Mouse (Mus musculus): ENCODE results near the gene Aif1l.

Gene Aif1l

DNA sequence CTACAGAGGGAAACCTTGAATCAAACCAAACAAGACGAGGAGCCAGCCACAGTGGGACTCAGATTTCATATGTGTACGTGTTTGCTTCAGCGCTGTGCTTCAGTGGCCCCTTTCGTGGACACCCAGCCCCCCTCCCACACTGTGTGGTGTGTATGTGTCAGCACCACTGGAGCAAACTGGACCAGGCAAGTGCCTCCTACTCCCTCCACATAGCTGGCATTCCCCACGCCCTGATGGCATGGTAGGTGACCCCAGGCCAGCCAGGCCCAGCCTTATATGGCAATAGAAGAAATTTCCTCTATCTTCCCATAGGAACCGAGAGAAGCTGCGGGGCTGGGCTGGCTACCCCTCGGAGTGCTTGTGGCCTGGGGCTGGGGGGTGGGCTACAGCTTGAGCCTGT lies 3.7 kb downstream of the Aif1l start:
- no peak for DNase-seq

GRCm38 (mm10) chr2:31954779-31955181 lies 4.8 kb downstream of the Aif1l start:
- DNase-seq: peak; percentile 57

DNA sequence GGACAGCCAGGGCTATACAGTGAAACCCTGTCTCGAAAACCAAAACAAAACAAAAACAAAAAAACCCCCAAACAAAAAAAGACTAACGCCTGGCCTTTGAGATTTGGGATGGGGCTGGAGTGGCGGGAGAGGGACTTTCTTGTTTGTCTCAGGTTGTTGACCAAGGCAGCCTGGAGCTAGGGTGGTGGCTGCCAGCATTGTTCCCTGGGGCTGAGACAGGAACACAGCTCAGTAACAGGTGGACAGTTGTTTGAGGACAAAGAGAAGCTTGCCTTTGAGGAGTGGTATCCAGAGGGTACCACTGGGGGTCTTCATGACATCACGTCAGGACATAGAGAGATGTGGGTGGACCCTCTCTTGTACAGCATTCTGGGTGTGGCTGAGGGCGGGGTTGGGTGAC lies 5.7 kb downstream of the Aif1l start:
- DNase-seq: no peak

- no peak for DNase-seq
Observed at GRCm38 (mm10) chr2:31957211-31957610, 7.3 kb downstream of the Aif1l start.

GRCm38 (mm10) chr2:31960986-31961385 lies 11.0 kb downstream of the Aif1l start:
- DNase-seq: no peak

GRCm38 (mm10) chr2:31961791-31962222 lies 11.9 kb downstream of the Aif1l start:
- no peak for DNase-seq

- DNase-seq: peak; percentile 82
Observed at GRCm38 (mm10) chr2:31962501-31963224, 12.7 kb downstream of the Aif1l start.

DNA sequence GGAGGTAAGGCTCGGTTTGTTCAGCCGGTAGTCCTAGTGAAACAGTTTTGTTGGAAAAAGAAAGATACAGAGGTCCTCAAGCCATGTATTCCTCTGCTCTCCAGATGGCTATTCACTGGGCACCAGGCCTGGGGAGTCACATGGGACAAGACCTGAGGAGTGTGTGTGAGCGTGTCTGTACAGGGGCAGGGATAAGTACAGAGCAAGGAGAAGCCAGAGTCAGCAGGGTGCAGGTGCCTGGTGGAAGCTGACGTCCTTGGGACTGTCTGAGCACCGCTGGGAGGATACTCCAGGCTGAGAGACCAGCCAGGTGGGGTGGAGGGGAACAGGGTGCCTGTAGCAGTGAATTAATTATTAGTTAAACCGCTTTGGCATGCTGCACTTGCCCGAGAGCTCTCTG lies 13.6 kb downstream of the Aif1l start:
- DNase-seq: peak; percentile 76

DNA sequence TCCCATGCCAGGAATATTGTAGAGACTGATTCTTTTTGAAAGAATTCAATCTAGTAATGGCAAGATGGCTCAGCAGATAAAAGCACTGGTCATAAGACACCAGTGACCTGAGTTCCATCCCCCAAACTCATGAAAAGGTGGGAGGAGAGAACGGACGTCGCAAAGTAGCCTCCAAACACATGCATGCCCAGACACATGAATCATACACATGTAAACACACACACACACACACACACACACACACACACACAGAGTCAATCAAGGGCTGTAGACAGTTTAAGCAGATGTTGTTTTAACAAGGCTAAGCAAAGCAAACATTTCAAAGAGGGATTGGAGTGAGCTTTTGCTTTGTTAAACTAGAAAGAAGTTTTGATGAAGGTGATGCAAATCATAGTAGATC lies 14.3 kb downstream of the Aif1l start:
- DNase-seq: no peak

DNA sequence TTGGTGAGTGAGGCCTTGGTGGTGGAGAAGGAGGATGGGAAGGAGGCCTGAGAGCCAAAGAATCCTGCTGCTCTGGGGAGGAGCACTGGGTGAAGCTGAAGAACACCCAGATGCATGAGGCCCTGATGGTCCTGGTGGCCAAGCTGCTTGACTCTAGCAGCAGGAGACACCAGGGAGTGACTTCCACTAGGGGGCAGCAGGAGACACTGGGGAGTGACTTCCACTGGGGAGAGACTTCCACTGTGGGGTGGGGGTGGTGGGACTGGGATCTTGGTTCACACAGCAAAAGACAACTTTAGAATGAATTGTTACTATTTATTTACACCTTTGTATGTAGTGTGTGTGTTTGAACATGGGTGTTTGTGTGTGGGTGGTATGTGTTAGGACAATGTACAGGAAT lies 15.2 kb downstream of the Aif1l start:
- no peak for DNase-seq

GRCm38 (mm10) chr2:31966801-31967200 lies 16.9 kb downstream of the Aif1l start:
- no peak for DNase-seq

GRCm38 (mm10) chr2:31972589-31972988 lies 22.6 kb downstream of the Aif1l start:
- DNase-seq: no peak

- DNase-seq: peak; percentile 98
Observed at GRCm38 (mm10) chr2:31974141-31974808, 24.3 kb downstream of the Aif1l start, which contains the start of gene Nup214. Gene Nup214, plus strand, starts transcription at chr2:31974436.

DNA sequence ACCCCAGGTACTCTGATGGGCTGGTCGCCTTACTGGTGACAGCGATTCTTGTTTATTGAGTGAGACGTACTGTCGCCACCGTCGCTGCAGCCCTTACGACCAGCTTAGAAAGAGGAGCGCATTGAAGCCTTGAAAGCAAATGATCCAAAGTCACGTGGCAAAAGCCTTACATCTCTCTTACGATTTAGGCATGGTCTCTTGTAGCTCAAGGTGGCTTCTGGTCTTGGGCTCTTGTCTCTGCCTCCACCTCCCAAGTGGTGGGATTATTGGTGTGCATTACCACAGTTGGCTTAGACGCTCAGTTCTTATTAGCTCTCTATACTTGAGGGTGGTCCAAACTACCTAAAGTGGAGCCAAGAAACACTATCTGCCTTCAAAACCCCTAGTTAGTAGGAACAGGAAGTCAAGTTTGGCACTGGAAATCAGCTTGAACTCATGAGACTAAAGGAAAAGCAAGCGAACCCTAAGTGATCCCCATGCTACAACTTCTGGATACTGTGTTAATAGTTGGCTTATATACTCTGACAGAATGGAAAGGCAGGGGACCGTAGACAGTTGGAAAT lies 25.0 kb downstream of the Aif1l start:
- DNase-seq: no peak

DNA sequence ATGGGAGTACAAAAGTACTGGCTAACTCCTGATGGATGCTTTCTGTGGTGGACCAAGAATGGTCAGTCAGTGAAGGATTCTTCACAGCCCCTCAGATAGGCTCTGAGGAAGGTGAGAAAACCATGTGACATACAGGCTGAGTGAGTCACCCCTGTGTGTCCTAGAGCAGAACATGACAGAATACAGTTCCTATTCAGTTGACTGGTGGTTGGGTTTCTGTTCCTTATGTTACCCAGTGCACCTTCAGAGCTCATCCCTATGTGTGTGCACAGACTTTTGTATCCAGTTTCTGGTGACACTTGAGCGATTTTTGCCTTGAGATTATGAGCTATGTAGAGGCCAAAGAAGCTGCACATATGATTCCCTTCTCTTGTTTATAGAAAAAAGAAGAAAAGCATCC lies 37.8 kb downstream of the Aif1l start:
- no peak for DNase-seq

DNA sequence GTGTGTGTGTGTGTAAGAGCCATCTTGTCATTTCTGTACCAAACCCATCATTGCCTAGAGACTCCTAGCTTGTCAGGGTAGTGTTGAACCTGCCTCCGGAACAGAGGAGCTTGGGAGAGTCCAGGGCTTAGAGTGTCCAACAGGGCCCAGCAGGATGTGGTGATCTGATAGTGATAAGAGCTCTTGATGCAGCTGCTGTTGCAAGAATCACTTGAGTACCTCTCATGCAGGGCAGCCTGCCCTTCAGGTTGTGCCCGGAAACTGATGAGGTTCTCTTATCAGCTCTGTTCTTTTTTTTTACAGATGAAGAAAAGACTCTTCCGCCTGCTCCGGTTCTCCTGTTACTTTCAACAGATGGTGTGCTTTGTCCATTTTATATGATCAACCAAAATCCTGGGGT lies 41.0 kb downstream of the Aif1l start:
- DNase-seq: no peak

DNA sequence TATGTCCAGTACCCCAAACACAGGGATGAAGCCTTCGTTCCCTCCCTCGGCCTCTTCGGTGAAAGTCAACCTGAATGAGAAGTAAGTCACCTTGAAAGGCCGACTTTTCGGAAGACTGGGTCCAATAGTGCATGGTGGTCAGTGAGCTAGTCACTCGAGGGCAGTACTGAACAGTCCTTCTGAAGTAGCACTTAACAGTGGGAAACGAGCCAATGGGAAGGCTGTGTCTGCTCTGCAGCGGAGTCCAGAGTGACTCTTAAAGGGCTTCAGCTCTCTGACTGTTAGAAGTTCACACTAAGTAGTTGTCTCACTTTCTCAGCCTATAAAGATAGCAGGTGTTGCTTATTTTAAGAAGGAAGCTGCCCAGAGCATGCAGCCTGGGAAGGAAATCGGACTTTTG lies 45.0 kb downstream of the Aif1l start:
- no peak for DNase-seq

- no peak for DNase-seq
Observed at GRCm38 (mm10) chr2:31996060-31996459, 46.1 kb downstream of the Aif1l start.

DNA sequence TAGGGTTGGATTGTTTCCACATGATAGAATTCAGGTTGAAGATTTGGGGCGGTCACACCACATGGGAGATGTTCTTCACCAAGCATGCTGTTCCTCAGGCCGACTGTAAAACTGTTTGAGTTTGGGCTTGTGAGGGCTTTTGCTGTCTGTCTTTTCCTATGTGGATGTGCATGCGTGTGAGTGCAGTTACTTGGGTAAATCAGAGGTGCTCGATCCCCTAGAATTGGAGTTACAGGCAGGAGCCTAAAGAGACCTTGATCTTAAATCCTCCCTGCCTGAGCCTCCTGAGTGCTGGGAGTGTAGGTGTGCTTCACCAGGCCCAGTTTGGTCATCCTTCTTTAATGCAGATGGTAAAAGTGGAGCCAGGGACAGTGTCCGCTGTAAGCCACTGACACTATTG lies 47.6 kb downstream of the Aif1l start:
- no peak for DNase-seq

DNA sequence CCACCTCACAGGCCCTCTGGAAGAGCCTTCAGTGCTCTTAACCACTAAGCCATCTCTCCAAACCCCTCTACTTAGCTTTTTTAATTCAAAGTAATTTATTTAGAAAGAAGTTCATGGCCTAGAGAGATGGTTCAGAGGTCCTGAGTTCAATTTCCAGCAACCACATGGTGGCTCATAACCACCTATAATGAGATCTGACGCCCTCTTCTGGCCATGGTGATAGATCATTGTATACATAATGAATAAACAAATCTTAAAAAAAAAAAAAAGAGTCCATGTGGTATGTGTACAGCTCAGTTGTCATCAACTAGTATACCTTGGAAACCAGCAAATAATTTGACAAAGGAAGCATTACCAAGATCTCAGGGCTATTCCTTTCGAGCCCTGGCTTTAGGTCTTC lies 48.5 kb downstream of the Aif1l start:
- DNase-seq: no peak

DNA sequence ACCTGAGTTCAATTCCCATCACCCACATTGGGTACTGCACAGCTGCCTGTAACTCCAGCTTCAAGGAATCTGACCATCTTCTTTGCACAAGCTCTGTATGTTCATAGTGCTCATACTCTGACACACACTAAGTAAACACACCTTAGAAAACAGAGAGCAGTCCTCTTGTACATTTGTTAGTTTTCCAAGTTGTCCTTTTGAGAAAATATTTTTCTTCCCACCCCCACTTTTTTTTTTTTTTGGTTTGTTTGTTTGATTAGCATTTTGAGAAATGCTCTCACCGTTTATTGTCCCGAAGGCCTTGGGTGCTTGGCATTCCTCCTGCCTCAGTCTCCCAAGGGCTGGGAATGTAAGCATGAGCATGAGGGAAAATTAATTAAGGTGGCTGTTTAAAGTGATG lies 58.4 kb downstream of the Aif1l start:
- no peak for DNase-seq

GRCm38 (mm10) chr2:32008716-32009115 lies 58.8 kb downstream of the Aif1l start:
- DNase-seq: no peak

DNA sequence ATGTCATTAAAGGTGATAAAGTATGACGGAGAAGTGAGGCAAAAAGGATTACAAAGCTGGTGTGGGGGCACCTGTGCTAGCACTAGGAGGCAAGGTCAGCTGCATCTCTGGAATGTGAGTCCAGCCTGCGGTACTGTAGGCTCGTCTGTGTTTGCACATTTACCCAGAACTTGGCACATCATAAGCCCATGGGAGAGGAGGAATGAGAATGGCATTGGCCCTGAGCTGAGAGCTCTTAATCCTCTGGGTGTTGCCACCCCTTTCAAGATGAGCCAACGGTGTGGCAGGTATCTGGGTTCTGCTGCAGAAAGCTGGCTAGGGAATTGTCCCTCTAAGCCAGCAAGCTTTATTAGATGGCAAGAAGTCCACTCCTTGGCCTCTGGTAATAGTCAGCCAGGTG lies 69.8 kb downstream of the Aif1l start:
- DNase-seq: no peak

DNA sequence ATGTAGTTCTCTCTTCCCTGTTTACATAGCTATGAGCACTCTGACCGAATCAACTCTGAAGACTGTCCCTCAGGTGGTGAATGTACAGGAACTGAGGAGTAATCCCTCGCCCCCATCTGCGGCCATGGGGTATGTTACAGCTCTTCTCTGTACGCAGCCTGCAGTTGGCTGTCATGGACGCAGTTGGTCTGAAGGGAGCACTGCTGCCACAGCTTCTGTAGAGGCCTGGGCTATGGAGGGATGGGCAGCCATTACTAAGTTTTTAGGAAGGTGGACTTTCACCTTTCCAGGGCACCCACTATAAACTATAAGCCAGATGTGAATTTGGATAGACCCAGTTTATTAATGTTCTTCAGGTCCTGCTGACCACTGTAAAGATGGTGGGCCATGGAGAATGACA lies 70.3 kb downstream of the Aif1l start:
- no peak for DNase-seq

All from cerebellum, adult 9-10 months (tissue).